Mouse (Mus musculus): ENCODE results near the gene Psors1c2. TPM values are rescaled to one million over a fixed set of nuclear protein-coding genes. Genes with fewer than 3 reads are reported as not detected.

Psors1c2 gene
- polyA plus RNA-seq, 2 experiments from 2014 or later = 0.65 TPM; not detected in 1

GRCm38 (mm10) chr17:35567150-35567549, 34.1 kb downstream of the Psors1c2 start, which contains the start of gene 2300002M23Rik:
Gene 2300002M23Rik, plus strand, starts transcription at chr17:35567450.
- ATAC-seq = no peak

- ATAC-seq = no peak
Measured at GRCm38 (mm10) chr17:35567767-35568166, 34.8 kb downstream of the Psors1c2 start.

GRCm38 (mm10) chr17:35569091-35569944, 36.3 kb downstream of the Psors1c2 start:
- ATAC-seq = no peak

DNA sequence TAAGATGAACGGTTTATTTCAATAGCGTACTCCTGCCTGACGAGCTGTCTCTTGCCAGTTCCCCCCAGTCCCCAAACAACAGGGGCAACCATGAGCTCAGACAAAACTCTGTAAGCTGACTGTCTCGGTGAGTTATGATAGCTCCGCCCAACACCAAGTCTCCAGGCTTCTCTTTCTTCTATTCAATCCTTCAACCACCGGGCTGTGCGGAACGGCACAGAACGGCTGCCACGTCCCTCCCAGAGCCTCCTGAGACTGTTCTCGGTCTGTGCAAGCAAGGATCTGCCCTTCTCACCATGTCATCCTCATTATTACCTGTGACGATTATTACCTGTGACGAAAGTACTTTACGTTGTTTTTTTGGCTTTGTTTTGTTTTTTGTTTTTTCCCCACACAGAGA, 37.8 kb downstream of the Psors1c2 start:
- ATAC-seq = no peak

GRCm38 (mm10) chr17:35571477-35571876, 38.5 kb downstream of the Psors1c2 start:
- no peak for ATAC-seq

GRCm38 (mm10) chr17:35578211-35578610, 45.2 kb downstream of the Psors1c2 start:
- peak; percentile 74 for ATAC-seq

DNA sequence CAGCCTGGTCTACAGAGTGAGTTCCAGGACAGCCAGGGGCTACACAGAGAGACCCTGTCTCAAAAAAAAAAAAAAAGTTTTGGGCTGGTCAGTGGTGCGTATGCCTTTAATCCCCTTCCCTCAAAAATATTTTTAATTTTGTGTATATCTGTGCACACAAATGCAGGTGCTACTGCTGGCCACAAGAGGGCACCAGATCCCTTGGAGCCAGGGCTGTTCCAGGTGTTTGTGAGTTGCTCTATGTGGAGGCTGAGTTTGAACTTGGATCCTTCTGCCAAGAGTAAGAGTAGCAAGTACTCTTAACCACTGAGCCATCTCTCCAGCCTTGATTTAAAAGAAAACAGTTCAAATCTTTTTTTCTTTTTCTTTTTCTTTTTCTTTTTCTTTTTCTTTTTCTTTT, 49.9 kb downstream of the Psors1c2 start:
- ATAC-seq = no peak

Other genes starting within 250 kb of the Psors1c2 start
- under 1 TPM in 1 of 2 experiments, not detected in 1; 0.13 TPM for gene H2-Q1, start 212.8 kb upstream of the Psors1c2 start, polyA plus RNA-seq (2017; shearing (Covaris generic))
- gene H2-Q2, start 191.0 kb upstream of the Psors1c2 start, polyA plus RNA-seq (2017; shearing (Covaris generic)) = 10 to 100 TPM in 1 of 2 experiments, 1 to 10 TPM in 1; 9.8 to 10.8 TPM
- 10 to 100 TPM; 14.0 to 16.4 TPM for gene H2-Q4, start 153.6 kb upstream of the Psors1c2 start, polyA plus RNA-seq (2017; shearing (Covaris generic))
- gene H2-Q6, start 108.4 kb upstream of the Psors1c2 start, polyA plus RNA-seq (2017; shearing (Covaris generic)) = 100 to 1,000 TPM; 488 to 605 TPM
- 1,000 to 10,000 TPM; 1,046 to 1,058 TPM for gene H2-Q7, start 94.0 kb upstream of the Psors1c2 start, polyA plus RNA-seq (2017; shearing (Covaris generic))
- gene H2-Q10, start 63.1 kb upstream of the Psors1c2 start, polyA plus RNA-seq (2017; shearing (Covaris generic)) = 10 to 100 TPM; 15.0 to 23.6 TPM
- under 1 TPM in 1 of 2 experiments, not detected in 1; 0.31 TPM for gene Pou5f1, start 27.2 kb upstream of the Psors1c2 start, polyA plus RNA-seq (2017; shearing (Covaris generic))
- 10 to 100 TPM; 17.1 to 22.0 TPM for gene Tcf19, start 16.4 kb upstream of the Psors1c2 start, polyA plus RNA-seq (2017; shearing (Covaris generic))
- gene Cchcr1, start 16.1 kb upstream of the Psors1c2 start, polyA plus RNA-seq (2017; shearing (Covaris generic)) = 1 to 10 TPM; 5.5 to 7.6 TPM
- not detected for gene Cdsn, start 18.9 kb downstream of the Psors1c2 start, polyA plus RNA-seq (2017; shearing (Covaris generic))
- not detected for gene 2300002M23Rik, start 34.2 kb downstream of the Psors1c2 start, polyA plus RNA-seq (2017; shearing (Covaris generic))
- not detected for gene Sfta2, start 68.3 kb downstream of the Psors1c2 start, polyA plus RNA-seq (2017; shearing (Covaris generic))
- gene Gm9573, start 93.4 kb downstream of the Psors1c2 start, polyA plus RNA-seq (2017; shearing (Covaris generic)) = not detected
- gene Mucl3, start 110.5 kb downstream of the Psors1c2 start, polyA plus RNA-seq (2017; shearing (Covaris generic)) = under 1 TPM; 0.16 to 0.46 TPM
- 10 to 100 TPM; 11.1 to 15.2 TPM for gene Vars2, start 134.4 kb downstream of the Psors1c2 start, polyA plus RNA-seq (2017; shearing (Covaris generic))
- gene Gtf2h4, start 140.5 kb downstream of the Psors1c2 start, polyA plus RNA-seq (2017; shearing (Covaris generic)) = 10 to 100 TPM; 28.3 to 37.7 TPM
- gene Ddr1, start 171.4 kb downstream of the Psors1c2 start, polyA plus RNA-seq (2017; shearing (Covaris generic)) = under 1 TPM; 0.65 TPM

Data from CD4-positive, CD25-positive, alpha-beta regulatory T cell, adult 4 months (primary cell).